Mouse (Mus musculus): ENCODE data around the gene Apba2.

DNA sequence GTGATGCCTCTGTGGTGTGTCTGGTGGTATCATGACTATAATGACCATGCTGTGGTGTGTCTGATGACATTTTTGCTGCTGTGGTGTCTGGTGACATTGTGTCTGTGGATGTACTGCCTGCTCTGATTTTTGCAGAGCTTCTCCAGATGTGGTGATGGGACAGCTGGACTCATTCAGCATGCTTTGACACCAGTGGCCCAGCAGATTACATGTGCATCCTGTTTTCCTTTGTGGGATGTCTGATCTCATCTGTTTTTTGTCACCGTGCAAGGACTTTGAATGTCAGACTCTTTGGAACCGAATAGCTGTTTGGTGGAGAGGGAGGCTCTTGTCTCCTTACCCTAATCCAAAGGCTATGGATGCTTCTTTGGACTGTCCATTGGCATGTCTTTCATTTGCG lies 13.8 kb downstream of the Apba2 start:
- TF ChIP-seq CTCF (IDR thresholded peaks at IDR 0.05; ENCODE audit: low read depth) (no peak), EP300 (IDR thresholded peaks at IDR 0.05; ENCODE audit: low read depth) (no peak)

Measured in heart, postnatal 0 days (tissue).